Mouse (Mus musculus) kidney, postnatal 10 days (tissue): ENCODE measurements around the gene Olfr1382.
A peak's percentile ranks its signal among the peaks of the same experiment; 100 is the strongest.
"Not testable (repeated sequence)": the region's sequence is repeated elsewhere in the genome, so short reads cannot be mapped to it uniquely, and the experiment has no call there.

Experiments
- DNase-seq: peaks from one replicate; pipeline ENCODE4 v3.0.0; 2021; ENCODE audit warnings: mixed read lengths

Olfr1382 gene

DNA sequence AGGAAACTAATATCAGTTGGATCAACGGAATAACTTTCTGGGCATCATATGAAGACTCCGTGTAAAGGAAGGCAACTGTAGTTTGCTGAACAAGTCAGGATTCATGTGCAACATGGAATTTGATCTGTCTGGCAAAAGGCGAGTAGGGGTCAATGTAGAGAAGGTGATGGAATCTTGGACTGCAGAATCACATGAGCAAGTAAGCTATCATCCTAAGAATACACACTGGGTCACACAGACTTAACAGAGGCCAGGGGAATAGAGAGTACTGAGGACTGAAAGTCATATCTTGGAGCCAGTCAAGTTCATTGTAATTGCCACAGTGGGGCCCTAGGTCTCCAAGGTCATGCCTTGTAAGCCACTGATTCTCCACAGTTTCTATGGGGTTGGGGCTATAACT is at the start of gene Olfr1382:
Olfr1382 (plus strand) TSS at position 301 of the 400 bp plus-strand sequence.
- DNase-seq = no peak

DNA sequence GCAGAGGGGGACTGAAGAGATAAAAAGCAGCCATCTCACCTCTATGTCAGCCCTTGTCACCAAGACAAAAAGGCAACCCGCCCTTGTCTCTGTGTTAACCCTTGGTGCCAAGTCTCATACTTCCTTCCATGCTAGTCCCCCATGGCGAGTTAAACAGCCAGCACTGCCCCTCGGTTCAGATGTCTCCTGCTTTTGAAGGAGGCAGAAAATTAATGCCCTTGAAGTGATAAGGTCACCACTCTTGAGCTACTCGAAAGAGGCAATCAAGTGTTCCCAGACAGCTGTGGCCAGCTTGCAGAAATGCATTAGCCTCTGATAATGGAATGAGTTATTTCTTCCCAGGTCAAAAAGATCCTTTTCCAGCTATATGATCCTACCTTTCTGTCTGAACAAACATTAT is 42.1 kb upstream of the Olfr1382 start:
- peak; percentile 6 for DNase-seq

DNA sequence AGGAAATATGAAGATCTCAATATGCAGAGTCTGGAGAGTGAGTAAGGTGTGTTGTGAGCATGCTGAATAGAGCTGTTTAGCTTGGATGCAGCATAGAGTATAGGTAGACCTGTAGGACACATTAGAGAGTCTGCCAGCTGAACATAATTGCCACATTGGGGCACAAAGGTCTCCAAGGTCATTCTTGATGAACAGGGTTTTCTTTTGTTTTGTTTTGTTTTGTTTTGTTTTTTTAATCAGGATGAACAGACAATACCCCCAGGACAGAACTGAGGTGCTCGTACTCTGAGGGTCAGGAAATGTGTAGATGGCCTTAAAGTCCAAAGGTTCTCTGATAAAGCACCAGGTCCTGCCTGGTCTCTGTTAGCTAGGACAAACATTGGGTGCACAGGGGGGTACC is 39.3 kb upstream of the Olfr1382 start, which contains the start of gene Olfr1385:
Olfr1385 (plus strand) TSS at position 301 of the 400 bp plus-strand sequence.
- DNase-seq = not testable (repeated sequence)

DNA sequence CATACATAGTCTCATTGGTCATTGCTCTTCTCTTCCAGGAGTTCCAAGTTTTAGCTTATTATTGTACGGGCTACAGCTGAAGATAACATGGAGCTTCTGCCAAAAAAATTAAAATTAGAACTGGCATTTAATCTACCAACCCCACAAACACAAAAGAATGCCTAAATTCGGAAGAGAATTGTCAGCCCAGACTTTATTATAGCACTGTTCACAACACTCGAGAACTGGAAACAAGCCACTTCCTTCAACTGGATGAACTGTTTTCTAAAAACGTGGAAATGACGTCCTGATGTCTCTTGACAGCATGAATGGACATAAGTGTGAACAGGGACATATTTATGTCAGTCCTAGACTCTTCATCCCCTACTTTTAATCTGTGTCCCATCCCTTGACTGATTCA is 10.0 kb upstream of the Olfr1382 start:
- no peak for DNase-seq

DNA sequence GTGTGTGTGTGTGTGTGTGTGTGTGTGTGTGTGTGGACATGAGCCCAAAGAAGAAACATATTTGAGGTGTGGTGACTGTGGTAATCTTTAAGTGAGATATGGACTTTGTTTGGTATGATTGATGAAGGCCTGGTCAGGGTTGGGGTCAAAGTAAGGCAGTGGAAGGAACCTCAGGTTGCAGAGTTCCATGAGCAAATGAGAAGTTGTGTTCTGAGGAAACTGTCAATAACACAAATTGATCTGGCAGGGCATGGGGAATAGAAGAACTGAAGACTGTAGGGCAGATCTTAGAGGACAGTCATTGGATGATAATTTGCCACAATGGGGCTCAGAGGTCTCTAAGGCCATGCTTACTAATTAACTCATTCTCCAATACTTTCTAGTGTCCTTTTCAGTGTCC is 8.7 kb upstream of the Olfr1382 start, which contains the start of gene Olfr1383:
Olfr1383 (plus strand) TSS at position 301 of the 400 bp plus-strand sequence.
- DNase-seq = no peak

DNA sequence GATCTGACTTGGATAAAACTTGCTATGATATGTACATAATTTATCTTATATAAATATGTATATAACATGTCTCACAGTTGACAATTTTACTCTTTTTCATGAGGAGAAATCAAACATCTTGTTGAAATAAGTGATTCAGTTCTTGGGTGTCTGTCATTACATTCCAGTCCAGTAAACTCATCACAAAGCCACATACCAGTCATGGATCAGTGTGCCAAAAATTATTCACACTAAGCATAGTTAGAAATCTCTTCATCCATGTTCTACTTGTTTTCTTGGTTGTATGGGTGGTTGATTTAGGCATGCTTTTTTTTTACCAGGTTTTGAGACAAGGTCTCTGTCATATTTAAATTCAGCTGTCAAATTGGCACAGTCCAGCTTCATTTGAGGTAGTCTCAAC is 4.7 kb downstream of the Olfr1382 start:
- no peak for DNase-seq

DNA sequence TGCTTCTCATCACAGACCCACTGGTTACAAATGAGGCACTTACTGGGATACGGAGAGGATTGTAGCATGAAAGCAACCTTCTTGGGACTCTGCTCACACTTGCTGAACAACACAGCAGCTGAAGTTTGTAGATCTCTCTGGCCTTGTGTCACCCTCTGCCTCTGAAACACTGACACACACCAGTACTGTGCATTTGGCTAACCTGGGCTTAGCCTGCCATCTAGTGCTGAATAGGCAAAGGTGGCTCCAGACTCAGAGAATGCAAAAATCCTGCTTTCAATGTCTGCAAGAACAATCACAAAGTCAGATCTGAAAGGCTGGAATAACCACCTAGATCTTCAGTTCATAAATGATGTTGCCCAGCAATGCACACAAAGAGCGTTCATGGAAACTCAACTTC is 8.6 kb downstream of the Olfr1382 start:
- DNase-seq = not testable (repeated sequence)

DNA sequence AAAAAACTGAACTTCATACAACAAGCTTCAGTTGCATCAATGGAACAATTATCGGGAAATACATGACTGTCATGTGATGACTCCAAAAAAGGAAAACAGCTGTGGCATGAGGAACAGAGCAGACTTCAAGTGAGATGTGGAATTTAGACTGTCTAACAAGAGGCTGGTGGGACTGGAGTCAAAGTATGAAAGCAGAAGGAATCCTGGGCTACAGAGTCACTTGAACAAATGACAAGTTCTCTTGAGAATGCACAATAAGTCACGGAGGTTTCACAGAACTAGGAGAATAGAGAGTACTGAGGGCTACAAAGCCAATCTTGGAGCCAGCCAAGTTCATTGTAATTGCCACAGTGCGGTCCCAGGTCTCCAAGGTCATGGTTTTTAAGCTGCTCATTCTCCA is 15.1 kb downstream of the Olfr1382 start, which contains the start of gene Olfr1381:
Olfr1381 (plus strand) TSS at position 301 of the 400 bp plus-strand sequence.
- not testable (repeated sequence) for DNase-seq

DNA sequence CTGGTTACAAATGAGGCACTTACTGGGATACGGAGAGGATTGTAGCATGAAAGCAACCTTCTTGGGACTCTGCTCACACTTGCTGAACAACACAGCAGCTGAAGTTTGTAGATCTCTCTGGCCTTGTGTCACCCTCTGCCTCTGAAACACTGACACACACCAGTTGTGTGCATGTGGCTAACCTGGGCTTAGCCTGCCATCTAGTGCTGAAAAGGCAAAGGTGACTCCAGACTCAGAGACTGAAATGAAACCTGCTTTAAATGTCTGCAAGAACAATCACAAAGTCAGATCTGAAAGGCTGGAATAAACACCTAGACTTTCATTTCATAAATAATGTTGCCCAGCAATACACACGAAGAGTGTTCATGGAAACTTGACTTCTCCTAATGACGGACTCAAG is 26.0 kb downstream of the Olfr1382 start:
- not testable (repeated sequence) for DNase-seq

DNA sequence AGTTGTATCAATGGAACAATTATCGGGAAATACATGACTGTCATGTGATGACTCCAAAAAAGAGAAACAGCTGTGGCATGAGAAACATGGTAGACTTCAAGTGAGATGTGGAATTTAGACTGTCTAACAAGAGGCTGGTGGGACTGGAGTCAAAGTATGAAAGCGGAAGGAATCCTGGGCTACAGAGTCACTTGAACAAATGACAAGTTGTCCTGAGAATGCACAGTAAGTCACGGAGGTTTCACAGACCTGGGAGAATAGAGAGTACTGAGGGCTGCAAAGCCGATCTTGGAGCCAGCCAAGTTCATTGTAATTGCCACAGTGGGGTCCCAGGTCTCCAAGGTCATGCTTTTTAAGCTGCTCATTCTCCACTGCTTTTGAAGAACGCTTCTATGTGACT is 28.5 kb downstream of the Olfr1382 start, which contains the start of gene Olfr1380:
Olfr1380 (plus strand) TSS at position 301 of the 400 bp plus-strand sequence.
- DNase-seq = not testable (repeated sequence)

DNA sequence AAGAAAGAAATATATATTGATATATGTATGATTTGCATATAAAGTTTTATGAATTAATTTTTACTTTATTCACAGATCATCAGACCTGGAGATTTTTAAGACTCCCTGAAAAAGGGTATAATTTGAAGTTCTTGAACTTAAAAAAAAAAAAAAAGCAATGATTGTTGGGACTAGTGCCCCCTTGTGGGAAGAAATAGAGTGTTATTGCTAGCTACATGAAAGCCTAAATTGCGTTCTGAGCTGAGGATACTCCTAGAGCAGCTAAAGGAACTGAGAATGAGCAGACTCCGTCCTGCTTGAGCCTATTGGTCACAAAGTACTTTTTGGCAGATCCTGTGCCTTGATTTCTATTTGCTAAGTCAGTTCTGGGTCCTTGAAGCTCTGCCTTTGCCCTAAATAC is 47.0 kb downstream of the Olfr1382 start:
- DNase-seq = not testable (repeated sequence)

DNA sequence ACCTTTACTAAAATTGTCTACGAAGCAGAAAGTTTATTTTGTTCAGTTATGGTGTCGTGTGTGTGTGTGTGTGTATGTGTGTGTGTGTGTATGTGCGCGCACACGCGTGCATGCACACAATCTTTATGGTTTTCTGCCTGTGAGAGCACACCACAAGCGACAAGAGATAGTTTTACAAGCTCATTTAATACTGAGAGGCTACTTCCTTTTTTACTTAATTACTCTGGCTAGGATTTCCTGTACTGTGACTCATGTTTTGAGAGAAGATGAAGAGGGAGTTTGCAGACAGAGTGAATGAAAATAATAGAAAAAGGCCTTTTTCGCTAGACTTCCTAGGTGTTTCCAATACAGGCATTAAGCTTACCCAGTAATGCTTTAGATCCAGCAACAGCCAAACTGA is 52.4 kb downstream of the Olfr1382 start:
- DNase-seq = not testable (repeated sequence)
